Mouse (Mus musculus) E14TG2a.4 (cell line): Measurements from ENCODE around the gene Gm7361.

Source experiments
- H3K27me3 ChIP-seq: 2 replicates; pipeline ENCODE4 v1.6.1; 2014; ENCODE audit warnings: low read length, control low read depth; ENCODE audit not compliant: insufficient read depth
- H3K36me3 ChIP-seq: 2 replicates; pipeline ENCODE4 v1.6.1; 2014; ENCODE audit warnings: low read length, control low read depth; ENCODE audit not compliant: insufficient read depth
- H3K4me1 ChIP-seq: replicated peaks from 2 replicates; pipeline ENCODE4 v1.6.1; 2014; ENCODE audit warnings: low read depth, low read length, control low read depth
- H3K4me3 ChIP-seq: replicated peaks from 2 replicates; pipeline ENCODE4 v1.5.1; 2014; ENCODE audit warnings: mild to moderate bottlenecking, low read length
- H3K9me3 ChIP-seq: 2 replicates; pipeline ENCODE4 v1.6.1; 2014; ENCODE audit warnings: low read length, control low read depth
- CTCF ChIP-seq: conservative IDR thresholded peaks from 2 replicates; pipeline ENCODE4 v1.5.1; 2014; ENCODE audit warnings: low read length
- NANOG ChIP-seq: IDR thresholded peaks from 2 replicates; pipeline ENCODE4 v1.6.1; 2014; ENCODE audit warnings: borderline replicate concordance, low read length, mixed read lengths
- POU5F1 ChIP-seq: IDR thresholded peaks from 2 replicates; pipeline ENCODE4 v1.6.1; 2014; ENCODE audit warnings: low read length, borderline replicate concordance

Gm7361 gene

GRCm38 (mm10) chr5:26293258-26293657 lies 35.8 kb downstream of the Gm7361 start:
- no peak for TF ChIP-seq POU5F1
- TF ChIP-seq NANOG: no peak
- no peak for TF ChIP-seq CTCF
- H3K4me1 ChIP-seq: no peaks in the 10 kb centered on the region
- no peak overlapping the region for H3K4me3 ChIP-seq
- H3K9me3 ChIP-seq: no peaks in the 10 kb centered on the region
- no peaks in the 10 kb centered on the region for H3K27me3 ChIP-seq
- H3K36me3 ChIP-seq: no peaks in the 10 kb centered on the region
